Mouse (Mus musculus): ENCODE measurements around the gene Ube2i. TPM values are rescaled to one million over a fixed set of nuclear protein-coding genes. Genes with fewer than 3 reads are reported as not detected.

Gene Ube2i
- polyA plus RNA-seq, 1 experiment from 2014 or later = 868 TPM

- Histone ChIP-seq H3K4me1 (replicated peaks; ENCODE audit: control insufficient read depth, insufficient read depth, low read length) (no peaks in the 10 kb centered on the region), H3K9me3 (ENCODE audit: control insufficient read depth, low read length) (no peaks in the 10 kb centered on the region), H3K27ac (ENCODE audit: low read depth, low read length) (no peak overlapping the region), H3K9ac (ENCODE audit: low read length) (no peak overlapping the region), H3K36me3 (ENCODE audit: control insufficient read depth, insufficient read depth, low read length) (no peaks in the 10 kb centered on the region), H3K4me3 (ENCODE audit: low read depth, low read length) (no peak overlapping the region), H3K27me3 (ENCODE audit: control insufficient read depth, insufficient read depth, low read length) (no peaks in the 10 kb centered on the region), H3K4me2 (ENCODE audit: low read depth, low read length, severe bottlenecking) (no peak overlapping the region)
- no peak for ATAC-seq (replicated peaks; ENCODE audit: low FRiP score)
- 20% methylated on average over 4 of the region's 4 CpGs for WGBS
- DNase-seq (ENCODE audit: low spot score) = peak; percentile 69
Measured at GRCm38 (mm10) chr17:25288842-25289241, 14.4 kb upstream of the Ube2i start.

DNA sequence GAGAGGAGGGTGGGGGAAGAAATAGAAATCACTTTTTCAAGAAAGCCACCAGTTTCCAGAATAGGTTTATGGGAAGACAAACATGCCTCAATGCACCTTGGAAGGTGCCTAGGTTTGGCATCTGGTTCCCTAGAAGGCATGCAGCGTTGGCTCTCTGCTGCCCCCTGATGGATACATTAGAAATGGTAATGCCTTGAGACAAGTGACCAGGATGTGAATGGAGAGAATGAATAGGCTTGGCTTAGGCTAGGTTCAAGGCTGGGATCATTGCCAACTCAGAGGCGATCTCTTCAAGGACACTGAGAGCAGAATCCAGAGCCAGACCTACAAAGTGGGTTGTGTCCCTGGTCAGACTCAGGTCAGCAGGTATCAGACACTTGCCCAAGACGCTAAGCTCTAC lies 10.6 kb upstream of the Ube2i start:
- DNase-seq (ENCODE audit: low spot score) (peak; percentile 77), ATAC-seq (replicated peaks; ENCODE audit: low FRiP score) (no peak)
- no peaks in the 10 kb centered on the region for H3K27me3 ChIP-seq (ENCODE audit: control insufficient read depth, insufficient read depth, low read length)
- no peak overlapping the region for H3K4me2 ChIP-seq (ENCODE audit: low read depth, low read length, severe bottlenecking)
- WGBS = 27% methylated on average over 3 of the region's 3 CpGs
- H3K4me3 ChIP-seq (ENCODE audit: low read depth, low read length) = no peak overlapping the region
- H3K36me3 ChIP-seq (ENCODE audit: control insufficient read depth, insufficient read depth, low read length) = no peaks in the 10 kb centered on the region
- H3K9me3 ChIP-seq (ENCODE audit: control insufficient read depth, low read length) = no peaks in the 10 kb centered on the region
- H3K27ac ChIP-seq (ENCODE audit: low read depth, low read length) = no peak overlapping the region
- H3K9ac ChIP-seq (ENCODE audit: low read length) = no peak overlapping the region
- H3K4me1 ChIP-seq (replicated peaks; ENCODE audit: control insufficient read depth, insufficient read depth, low read length) = no peaks in the 10 kb centered on the region

- Histone ChIP-seq H3K9me3 (ENCODE audit: control insufficient read depth, low read length) (no peaks in the 10 kb centered on the region), H3K4me3 (ENCODE audit: low read depth, low read length) (no peak overlapping the region), H3K27ac (ENCODE audit: low read depth, low read length) (no peak overlapping the region), H3K27me3 (ENCODE audit: control insufficient read depth, insufficient read depth, low read length) (no peaks in the 10 kb centered on the region), H3K4me2 (ENCODE audit: low read depth, low read length, severe bottlenecking) (no peak overlapping the region), H3K9ac (ENCODE audit: low read length) (no peak overlapping the region), H3K4me1 (replicated peaks; ENCODE audit: control insufficient read depth, insufficient read depth, low read length) (no peaks in the 10 kb centered on the region), H3K36me3 (ENCODE audit: control insufficient read depth, insufficient read depth, low read length) (no peaks in the 10 kb centered on the region)
- ATAC-seq (replicated peaks; ENCODE audit: low FRiP score) (no peak), DNase-seq (ENCODE audit: low spot score) (no peak)
- 46% methylated on average over 11 of the region's 11 CpGs for WGBS
Measured at GRCm38 (mm10) chr17:25282133-25282532, 7.7 kb upstream of the Ube2i start.

DNA sequence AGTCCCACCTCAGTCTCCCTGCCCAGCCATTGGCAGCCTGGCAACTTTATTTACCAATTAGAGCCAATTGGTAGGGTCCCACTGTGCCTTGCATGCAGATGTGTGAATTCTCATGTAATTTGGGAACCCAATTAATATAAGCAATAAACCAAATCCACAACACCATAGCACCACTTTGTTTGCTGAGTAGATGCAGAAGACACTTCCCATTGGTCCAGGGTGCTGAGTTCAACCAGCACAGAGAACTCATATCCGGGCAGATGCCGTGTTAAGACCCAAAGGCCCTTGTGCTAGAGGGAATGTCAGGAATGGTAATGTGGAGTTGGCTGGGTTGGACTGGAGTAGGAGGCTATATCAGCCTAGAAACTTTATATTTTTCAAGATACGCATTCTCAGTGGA lies 1.4 kb upstream of the Ube2i start:
- Histone ChIP-seq H3K4me1 (replicated peaks; ENCODE audit: control insufficient read depth, insufficient read depth, low read length) (peaks cover 9% of the 10 kb centered on the region), H3K4me2 (ENCODE audit: low read depth, low read length, severe bottlenecking) (no peak overlapping the region), H3K9ac (ENCODE audit: low read length) (no peak overlapping the region), H3K4me3 (ENCODE audit: low read depth, low read length) (no peak overlapping the region), H3K27me3 (ENCODE audit: control insufficient read depth, insufficient read depth, low read length) (no peaks in the 10 kb centered on the region), H3K27ac (ENCODE audit: low read depth, low read length) (no peak overlapping the region), H3K9me3 (ENCODE audit: control insufficient read depth, low read length) (no peaks in the 10 kb centered on the region), H3K36me3 (ENCODE audit: control insufficient read depth, insufficient read depth, low read length) (no peaks in the 10 kb centered on the region)
- ATAC-seq (replicated peaks; ENCODE audit: low FRiP score) (no peak), DNase-seq (ENCODE audit: low spot score) (no peak)
- 90% methylated on average over 3 of the region's 3 CpGs for WGBS

DNA sequence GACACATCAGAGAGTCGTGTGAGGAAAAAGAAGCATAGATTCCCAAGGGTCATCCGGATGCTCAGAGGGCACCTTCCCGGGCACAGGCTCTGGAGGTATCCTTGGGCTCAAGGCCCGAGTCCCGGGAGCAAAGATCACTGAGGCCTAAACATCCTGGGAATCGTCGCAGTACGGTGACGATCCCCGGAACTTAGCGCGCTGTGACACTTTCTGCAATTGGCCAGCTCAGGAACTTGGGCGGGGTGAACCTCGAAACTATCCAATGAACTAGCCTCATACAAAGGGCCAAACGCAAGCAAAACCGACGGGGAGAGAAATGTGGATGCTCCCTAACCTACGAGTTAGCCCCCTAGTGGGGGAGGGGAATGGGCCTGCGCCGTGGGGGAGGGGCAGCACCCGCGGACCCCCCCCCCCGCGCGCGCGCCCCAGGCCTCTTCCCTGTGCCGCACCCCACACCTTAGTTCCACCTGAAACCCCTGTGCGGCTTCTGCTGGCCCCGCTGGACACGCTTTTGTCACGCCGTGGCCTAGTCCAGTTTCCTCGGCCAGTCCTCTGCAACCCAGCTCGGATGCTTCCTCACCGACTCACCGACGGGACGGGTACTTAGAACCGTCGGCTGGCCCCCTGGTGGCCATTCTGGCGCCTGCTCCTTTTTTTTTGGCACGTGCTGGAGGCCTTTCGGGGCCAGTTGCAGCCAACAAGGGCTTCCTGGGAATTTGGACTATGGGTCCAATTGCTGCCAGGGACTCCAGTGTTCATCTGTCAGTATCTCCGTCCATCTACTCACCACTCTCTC lies 518 bp downstream of the Ube2i start:
- H3K27ac ChIP-seq (ENCODE audit: low read depth, low read length) = peak overlapping the region; percentile 97
- H3K27me3 ChIP-seq (ENCODE audit: control insufficient read depth, insufficient read depth, low read length) = no peaks in the 10 kb centered on the region
- H3K4me3 ChIP-seq (ENCODE audit: low read depth, low read length) = peak overlapping the region; percentile 99
- H3K36me3 ChIP-seq (ENCODE audit: control insufficient read depth, insufficient read depth, low read length) = peaks cover 1% of the 10 kb centered on the region; the same call in 1 of the 2 replicates
- 1% methylated on average over 41 of the region's 45 CpGs for WGBS
- DNase-seq (ENCODE audit: low spot score) (peak; percentile 96), ATAC-seq (replicated peaks; ENCODE audit: low FRiP score) (peak; percentile 89)
- peak overlapping the region; percentile 100 for H3K9ac ChIP-seq (ENCODE audit: low read length)
- H3K4me1 ChIP-seq (replicated peaks; ENCODE audit: control insufficient read depth, insufficient read depth, low read length) = peaks cover 9% of the 10 kb centered on the region
- no peaks in the 10 kb centered on the region for H3K9me3 ChIP-seq (ENCODE audit: control insufficient read depth, low read length)
- H3K4me2 ChIP-seq (ENCODE audit: low read depth, low read length, severe bottlenecking) = peak overlapping the region; percentile 55

DNA sequence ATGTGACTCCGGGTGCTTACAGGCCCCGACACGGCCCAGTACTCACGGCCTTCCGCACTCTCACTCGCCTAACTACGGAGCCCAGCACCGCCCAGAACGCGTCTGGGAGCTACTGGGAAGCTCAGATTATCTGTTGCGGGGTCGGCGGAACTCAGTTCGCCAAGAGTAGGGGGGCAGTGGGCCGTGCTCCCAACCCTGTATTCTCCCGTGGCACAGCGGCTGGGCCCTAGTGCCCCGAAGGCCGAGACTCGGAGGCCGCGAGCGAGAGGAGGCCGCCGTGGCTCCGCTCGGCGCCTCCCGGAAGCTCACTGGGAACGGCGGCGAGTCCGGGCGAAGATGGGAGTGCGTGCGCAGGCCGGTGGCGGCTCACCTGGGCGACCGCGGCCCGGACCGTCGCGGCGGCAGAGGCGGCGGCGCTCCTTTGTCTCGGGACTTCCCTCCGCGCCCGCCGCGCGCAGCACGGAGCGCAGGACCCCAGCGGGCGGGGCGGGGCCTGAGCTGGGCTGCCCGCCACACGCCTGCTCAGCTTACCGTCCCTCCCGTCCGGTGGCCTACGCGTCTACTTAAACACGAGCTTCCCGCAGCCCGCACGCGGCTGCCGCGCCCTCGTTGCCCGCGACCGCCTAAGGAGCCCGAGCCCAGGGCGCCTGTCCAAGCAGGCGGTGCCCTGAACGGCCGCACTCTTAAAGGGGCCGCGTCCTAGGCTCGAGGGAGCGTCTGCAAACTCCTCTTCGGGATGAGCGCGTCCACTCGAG lies 1.3 kb downstream of the Ube2i start:
- no peaks in the 10 kb centered on the region for H3K9me3 ChIP-seq (ENCODE audit: control insufficient read depth, low read length)
- no peaks in the 10 kb centered on the region for H3K27me3 ChIP-seq (ENCODE audit: control insufficient read depth, insufficient read depth, low read length)
- H3K9ac ChIP-seq (ENCODE audit: low read length) = peak overlapping the region; percentile 100
- peak overlapping the region; percentile 99 for H3K4me3 ChIP-seq (ENCODE audit: low read depth, low read length)
- peaks cover 8% of the 10 kb centered on the region for H3K36me3 ChIP-seq (ENCODE audit: control insufficient read depth, insufficient read depth, low read length)
- peak overlapping the region; percentile 97 for H3K27ac ChIP-seq (ENCODE audit: low read depth, low read length)
- DNase-seq (ENCODE audit: low spot score) = peak; percentile 94
- H3K4me1 ChIP-seq (replicated peaks; ENCODE audit: control insufficient read depth, insufficient read depth, low read length) = peaks cover 9% of the 10 kb centered on the region
- H3K4me2 ChIP-seq (ENCODE audit: low read depth, low read length, severe bottlenecking) = peak overlapping the region; percentile 89
- WGBS = under 1% methylated on average over 76 of the region's 92 CpGs
- ATAC-seq (replicated peaks; ENCODE audit: low FRiP score) = peak; percentile 92

- H3K4me3 ChIP-seq (ENCODE audit: low read depth, low read length) = peak overlapping the region; percentile 99
- ATAC-seq (replicated peaks; ENCODE audit: low FRiP score) (no peak), DNase-seq (ENCODE audit: low spot score) (no peak)
- no peaks in the 10 kb centered on the region for H3K27me3 ChIP-seq (ENCODE audit: control insufficient read depth, insufficient read depth, low read length)
- H3K9me3 ChIP-seq (ENCODE audit: control insufficient read depth, low read length) = no peaks in the 10 kb centered on the region
- peak overlapping the region; percentile 89 for H3K4me2 ChIP-seq (ENCODE audit: low read depth, low read length, severe bottlenecking)
- WGBS = 1% methylated on average over 10 of the region's 10 CpGs
- H3K36me3 ChIP-seq (ENCODE audit: control insufficient read depth, insufficient read depth, low read length) = peaks cover 16% of the 10 kb centered on the region
- peak overlapping the region; percentile 100 for H3K9ac ChIP-seq (ENCODE audit: low read length)
- peak overlapping the region; percentile 97; the same call in 1 of the 2 replicates for H3K27ac ChIP-seq (ENCODE audit: low read depth, low read length)
- H3K4me1 ChIP-seq (replicated peaks; ENCODE audit: control insufficient read depth, insufficient read depth, low read length) = peaks cover 9% of the 10 kb centered on the region
Measured at GRCm38 (mm10) chr17:25272326-25272725, 2.1 kb downstream of the Ube2i start.

- peak overlapping the region; percentile 12; the same call in 1 of the 2 replicates for H3K9ac ChIP-seq (ENCODE audit: low read length)
- H3K27me3 ChIP-seq (ENCODE audit: control insufficient read depth, insufficient read depth, low read length) = no peaks in the 10 kb centered on the region
- H3K9me3 ChIP-seq (ENCODE audit: control insufficient read depth, low read length) = no peaks in the 10 kb centered on the region
- DNase-seq (ENCODE audit: low spot score) (no peak), ATAC-seq (replicated peaks; ENCODE audit: low FRiP score) (no peak)
- 88% methylated on average over 2 of the region's 2 CpGs for WGBS
- peaks cover 9% of the 10 kb centered on the region for H3K4me1 ChIP-seq (replicated peaks; ENCODE audit: control insufficient read depth, insufficient read depth, low read length)
- H3K4me3 ChIP-seq (ENCODE audit: low read depth, low read length) = peak overlapping the region; percentile 99
- H3K27ac ChIP-seq (ENCODE audit: low read depth, low read length) = no peak overlapping the region
- H3K4me2 ChIP-seq (ENCODE audit: low read depth, low read length, severe bottlenecking) = peak overlapping the region; percentile 89
- H3K36me3 ChIP-seq (ENCODE audit: control insufficient read depth, insufficient read depth, low read length) = peaks cover 28% of the 10 kb centered on the region
Measured at GRCm38 (mm10) chr17:25270795-25271335, 3.6 kb downstream of the Ube2i start.

Data from forebrain, embryonic 11.5 days (tissue).